ENCODE assay signal across 13 mouse cellular contexts in the genomic region with DNA sequence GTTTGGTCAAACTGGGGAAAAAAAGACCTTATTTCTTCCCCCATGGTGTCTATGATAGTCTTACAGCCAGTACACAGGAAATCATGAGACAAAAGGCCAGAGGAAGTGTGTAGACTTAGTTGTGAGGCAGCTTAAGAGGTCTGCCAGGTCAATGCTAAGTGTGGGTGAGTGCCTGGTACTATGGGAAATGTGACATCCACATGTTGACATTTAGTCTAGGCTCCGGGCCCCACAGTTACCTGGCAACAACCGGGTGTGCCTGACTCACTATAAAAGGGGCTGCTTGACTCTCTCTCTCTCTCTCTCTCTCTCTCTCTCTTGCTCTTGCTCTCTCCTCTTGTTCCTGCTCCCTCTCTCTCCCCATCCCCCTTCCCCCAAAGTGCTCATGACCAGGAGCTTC.
DNase-seq lines count a peak whose midpoint lies in the region; ATAC-seq and TF ChIP-seq lines count a peak whose summit lies in the region.
"Had no signal": no experiment of that assay in that cellular context is flagged by ENCODE, and none has a peak within 500 bp of the region (broad histone marks: within the 10 kb centered on the region; RNA-seq: fewer than 3 reads in every experiment).

No protein-coding gene starts in this region.

- no peak for TF ChIP-seq POLR2A in heart, adult 2 months (IDR thresholded peaks at IDR 0.05; ENCODE audit: insufficient read depth, low read depth, low read length)

- TF ChIP-seq CTCF in heart, adult 2 months (IDR thresholded peaks at IDR 0.05), result no peak
- no peak for TF ChIP-seq CTCF in liver, embryonic 14.5 days (IDR thresholded peaks at IDR 0.05; ENCODE audit: low read depth)

- no peak overlapping the region for H3K27ac ChIP-seq in heart, adult 2 months
- H3K27ac ChIP-seq in midbrain, embryonic 10.5 days (replicated peaks), result no peak overlapping the region
- H3K27ac ChIP-seq in midbrain, embryonic 14.5 days (replicated peaks; ENCODE audit: low read depth, low read length), result no peak overlapping the region
- no peak overlapping the region for H3K27ac ChIP-seq in liver, embryonic 14.5 days
- peak overlapping the region; percentile 77 for H3K27ac ChIP-seq in stomach, embryonic 14.5 days (ENCODE audit: low read length)
- H3K27ac ChIP-seq: limb, embryonic 12.5 days had no signal

- no peaks in the 10 kb centered on the region for H3K9me3 ChIP-seq in midbrain, embryonic 10.5 days (replicated peaks)
- no peaks in the 10 kb centered on the region for H3K9me3 ChIP-seq in midbrain, embryonic 14.5 days (ENCODE audit: control insufficient read depth, low read length)
- H3K9me3 ChIP-seq in liver, embryonic 14.5 days (ENCODE audit: control insufficient read depth, low read length), result no peaks in the 10 kb centered on the region
- H3K9me3 ChIP-seq in stomach, embryonic 14.5 days (ENCODE audit: control insufficient read depth, low read depth, low read length), result no peaks in the 10 kb centered on the region
- H3K9me3 ChIP-seq: limb, embryonic 12.5 days had no signal

- no peaks in the 10 kb centered on the region for H3K27me3 ChIP-seq in heart, adult 2 months (ENCODE audit: control insufficient read depth, insufficient read depth, low read length)
- peaks cover 40% of the 10 kb centered on the region for H3K27me3 ChIP-seq in midbrain, embryonic 10.5 days (ENCODE audit: low read depth, poor library complexity, severe bottlenecking)
- no peaks in the 10 kb centered on the region for H3K27me3 ChIP-seq in midbrain, embryonic 14.5 days (ENCODE audit: control insufficient read depth, insufficient read depth, low read length)
- no peaks in the 10 kb centered on the region for H3K27me3 ChIP-seq in liver, embryonic 14.5 days (ENCODE audit: control insufficient read depth, insufficient read depth, low read length)
- no peaks in the 10 kb centered on the region for H3K27me3 ChIP-seq in stomach, embryonic 14.5 days (ENCODE audit: control insufficient read depth, insufficient read depth, low read length)
- H3K27me3 ChIP-seq: limb, embryonic 12.5 days had no signal

- no peaks in the 10 kb centered on the region for H3K4me1 ChIP-seq in heart, adult 2 months (ENCODE audit: control insufficient read depth, insufficient read depth, low read length)
- peaks cover 28% of the 10 kb centered on the region for H3K4me1 ChIP-seq in midbrain, embryonic 10.5 days
- H3K4me1 ChIP-seq in midbrain, embryonic 14.5 days (ENCODE audit: control insufficient read depth, insufficient read depth, low read length), result peaks cover 6% of the 10 kb centered on the region; the same call in 1 of the 2 replicates
- peaks cover 16 to 35% of the 10 kb centered on the region in 2 experiments for H3K4me1 ChIP-seq in liver, embryonic 14.5 days (replicated peaks; ENCODE audit: control insufficient read depth in 2 of 2, insufficient read depth in 2 of 2, low read length in 1 of 2)
- H3K4me1 ChIP-seq in stomach, embryonic 14.5 days (ENCODE audit: control insufficient read depth, insufficient read depth, low read length), result peaks cover 29% of the 10 kb centered on the region

- intact Hi-C loops in heart, adult 2 months (cut with DNase I), result no loop called here

- no peaks in the 10 kb centered on the region for H3K79me2 ChIP-seq in heart, adult 2 months (replicated peaks; ENCODE audit: control insufficient read depth, insufficient read depth, low read length)

- DNase-seq in heart, adult 11 months, result peak; percentile 25
- no peak for DNase-seq in heart, adult 2 months
- peak; percentile 25 for DNase-seq in midbrain, embryonic 10.5 days (ENCODE audit: low spot score)
- no peak for DNase-seq in midbrain, embryonic 14.5 days
- DNase-seq in liver, embryonic 14.5 days (ENCODE audit: low read depth in 3 of 3, low spot score in 3 of 3), result no peak
- no peak for DNase-seq in adrenal gland, adult 18-20 months (ENCODE audit: low spot score in 2 of 2)
- DNase-seq in adrenal gland, adult 2 months, result no peak
- DNase-seq: cerebellum, adult 18-20 months; heart, adult 18-20 months; spleen, adult 18-20 months; thymus, postnatal 25 days had no signal

- H3K4me2 ChIP-seq in midbrain, embryonic 14.5 days (ENCODE audit: low read length), result no peak overlapping the region
- no peak overlapping the region for H3K4me2 ChIP-seq in liver, embryonic 14.5 days (ENCODE audit: low read depth)
- no peak overlapping the region for H3K4me2 ChIP-seq in stomach, embryonic 14.5 days (replicated peaks; ENCODE audit: low read depth, low read length)
- H3K4me2 ChIP-seq: limb, embryonic 12.5 days had no signal

- no peak for TF ChIP-seq EP300 in heart, adult 2 months (IDR thresholded peaks at IDR 0.05; ENCODE audit: insufficient read depth, low read depth, low read length)
- TF ChIP-seq EP300 in liver, embryonic 14.5 days (IDR thresholded peaks at IDR 0.05; ENCODE audit: low read depth), result no peak

- ATAC-seq in midbrain, embryonic 14.5 days (ENCODE audit: low FRiP score, low TSS enrichment), result no peak
- ATAC-seq in liver, embryonic 14.5 days (ENCODE audit: insufficient read depth), result peak; percentile 14; the same call in 1 of the 2 replicates
- ATAC-seq in stomach, embryonic 14.5 days (ENCODE audit: insufficient number of reproducible peaks, insufficient read depth, low FRiP score, low read depth), result peak; percentile 60

- WGBS in heart, adult 2 months, result 38% methylated on average over 2 of the region's 2 CpGs
- 69% methylated on average over 2 of the region's 2 CpGs for WGBS in midbrain, embryonic 10.5 days
- 40% methylated on average over 2 of the region's 2 CpGs for WGBS in midbrain, embryonic 14.5 days
- WGBS in liver, embryonic 14.5 days (ENCODE audit: insufficient replicate concordance), result 28% methylated on average over 2 of the region's 2 CpGs
- 15% methylated on average over 2 of the region's 2 CpGs for WGBS in stomach, embryonic 14.5 days

- no peaks in the 10 kb centered on the region for H3K36me3 ChIP-seq in heart, adult 2 months (ENCODE audit: control insufficient read depth, insufficient read depth, low read length)
- no peaks in the 10 kb centered on the region for H3K36me3 ChIP-seq in midbrain, embryonic 10.5 days
- H3K36me3 ChIP-seq in midbrain, embryonic 14.5 days (ENCODE audit: control insufficient read depth, insufficient read depth, low read length), result no peaks in the 10 kb centered on the region
- H3K36me3 ChIP-seq in liver, embryonic 14.5 days (replicated peaks; ENCODE audit: control insufficient read depth, insufficient read depth, low read depth), result no peaks in the 10 kb centered on the region
- no peaks in the 10 kb centered on the region for H3K36me3 ChIP-seq in stomach, embryonic 14.5 days (ENCODE audit: control insufficient read depth, insufficient read depth, low read length)
- H3K36me3 ChIP-seq: limb, embryonic 12.5 days had no signal

- H3K9ac ChIP-seq in heart, adult 2 months (ENCODE audit: low read depth, low read length), result no peak overlapping the region
- no peak overlapping the region for H3K9ac ChIP-seq in midbrain, embryonic 14.5 days (replicated peaks; ENCODE audit: low read length)
- no peak overlapping the region for H3K9ac ChIP-seq in liver, embryonic 14.5 days (replicated peaks)
- H3K9ac ChIP-seq in stomach, embryonic 14.5 days (replicated peaks; ENCODE audit: low read depth, low read length), result no peak overlapping the region
- H3K9ac ChIP-seq: limb, embryonic 12.5 days had no signal

- no peak overlapping the region for H3K4me3 ChIP-seq in heart, adult 2 months
- H3K4me3 ChIP-seq in midbrain, embryonic 10.5 days, result no peak overlapping the region
- no peak overlapping the region for H3K4me3 ChIP-seq in midbrain, embryonic 14.5 days (replicated peaks; ENCODE audit: low read depth, low read length)
- no peak overlapping the region for H3K4me3 ChIP-seq in liver, embryonic 14.5 days (ENCODE audit: insufficient read depth in 1 of 2, low read depth in 2 of 2, low read length in 2 of 2)
- H3K4me3 ChIP-seq in stomach, embryonic 14.5 days (ENCODE audit: low read depth, low read length), result no peak overlapping the region
- H3K4me3 ChIP-seq: limb, embryonic 12.5 days had no signal

Comparison
In these comparisons a context has a peak if more than half of its experiments do, and no peak if none do; other contexts are left out.
1. DNase-seq: peak in heart, adult 11 months (single experiment) and midbrain, embryonic 10.5 days (single experiment); none in heart, adult 2 months (0 of 2), midbrain, embryonic 14.5 days (single experiment), liver, embryonic 14.5 days (0 of 3), adrenal gland, adult 18-20 months (0 of 2) and adrenal gland, adult 2 months (single experiment).